Mouse (Mus musculus) kidney, postnatal 36 days (tissue): ENCODE measurements around the gene Ttc28.
A peak's percentile ranks its signal among the peaks of the same experiment; 100 is the strongest.

Experiments used
- DNase-seq, 2 experiments: peaks; one replicate each; pipeline ENCODE4 v3.0.0; 2021 to 2022; ENCODE audit warnings: mixed read lengths in 2 of 2

Ttc28 gene

DNA sequence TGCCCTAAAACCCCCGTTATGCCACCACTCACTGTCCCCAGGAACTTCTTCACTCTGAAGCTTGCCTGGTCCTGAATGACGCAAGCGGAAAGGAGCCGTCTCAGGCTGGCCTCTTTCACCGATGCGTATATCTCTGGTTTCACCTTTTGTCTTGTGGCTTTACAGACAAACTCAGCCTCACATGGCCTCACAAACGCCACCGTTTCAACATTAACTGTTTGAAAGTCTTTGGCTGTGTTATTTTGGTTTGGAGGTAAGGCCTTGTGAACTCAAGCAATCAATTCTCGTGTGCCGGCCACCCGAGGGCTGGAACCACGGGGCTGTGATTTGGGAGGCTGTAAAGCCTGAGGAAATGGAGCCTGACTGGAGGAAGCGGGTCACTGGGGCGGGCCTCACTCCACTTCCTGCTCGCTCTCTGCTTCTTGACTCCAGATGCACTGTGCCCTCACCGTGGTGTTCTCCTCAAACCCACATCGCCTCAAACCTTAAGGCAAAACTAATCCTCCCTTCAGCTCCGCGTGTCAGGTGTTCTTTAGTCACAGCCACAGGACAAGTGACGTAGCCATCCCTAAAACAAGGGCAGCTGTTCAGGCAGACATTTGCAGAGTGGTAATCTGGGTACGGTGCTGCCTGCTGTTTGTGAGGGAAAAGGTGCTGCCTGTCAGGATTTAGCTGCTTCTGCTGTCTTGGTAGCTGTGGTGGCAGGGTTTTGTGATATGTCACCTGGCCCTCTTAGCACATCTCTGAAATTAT lies 298.9 kb downstream of the Ttc28 start:
- DNase-seq: peak; percentile 72 to 77

- DNase-seq: no peak
Observed at GRCm38 (mm10) chr5:111179651-111180050, 300.0 kb downstream of the Ttc28 start.

- DNase-seq: peak in 1 of 2 experiments; percentile 42
Observed at GRCm38 (mm10) chr5:111180091-111181053, 300.8 kb downstream of the Ttc28 start.

DNA sequence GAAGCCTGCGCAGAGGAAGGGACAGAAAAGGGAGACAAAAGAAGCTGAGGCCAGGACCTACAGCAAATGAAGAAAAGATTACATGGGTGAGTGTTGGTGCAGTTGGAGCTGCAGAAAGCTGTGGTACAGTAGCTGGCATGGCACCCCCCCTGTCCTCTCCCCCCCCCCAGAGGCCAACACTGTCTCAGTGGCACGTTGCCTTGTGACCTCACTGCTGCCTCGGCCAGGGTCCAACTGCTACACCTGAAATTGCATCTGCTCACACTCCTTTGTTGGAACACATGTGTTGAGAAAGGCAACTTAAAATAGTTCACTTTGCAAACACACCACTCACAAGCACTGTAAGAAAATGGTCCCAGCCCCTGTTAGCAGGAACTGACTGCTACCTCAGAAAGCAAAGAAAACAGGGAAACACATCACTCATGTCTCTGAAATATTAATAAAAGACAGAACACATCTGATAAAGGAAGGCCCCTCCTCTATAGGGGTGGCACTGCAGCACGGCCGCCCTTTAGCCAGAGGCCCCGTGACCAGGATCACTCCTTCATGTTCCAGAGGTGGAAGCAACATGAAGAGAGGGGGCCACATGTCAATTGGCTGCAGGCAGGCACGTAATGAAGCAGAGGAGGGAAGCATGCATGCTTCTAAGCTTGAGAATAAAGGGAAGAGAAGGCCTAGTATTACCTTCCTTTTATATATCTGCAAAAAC lies 301.8 kb downstream of the Ttc28 start:
- DNase-seq: no peak

- DNase-seq: peak in 1 of 2 experiments; percentile 60
Observed at GRCm38 (mm10) chr5:111186600-111186999, 307.0 kb downstream of the Ttc28 start.

GRCm38 (mm10) chr5:111191972-111192371 lies 312.4 kb downstream of the Ttc28 start:
- DNase-seq: peak in 1 of 2 experiments; percentile 45

GRCm38 (mm10) chr5:111194829-111195228 lies 315.2 kb downstream of the Ttc28 start:
- no peak for DNase-seq

GRCm38 (mm10) chr5:111195488-111196485 lies 316.2 kb downstream of the Ttc28 start:
- no peak for DNase-seq

- no peak for DNase-seq
Observed at GRCm38 (mm10) chr5:111197727-111198126, 318.1 kb downstream of the Ttc28 start.

DNA sequence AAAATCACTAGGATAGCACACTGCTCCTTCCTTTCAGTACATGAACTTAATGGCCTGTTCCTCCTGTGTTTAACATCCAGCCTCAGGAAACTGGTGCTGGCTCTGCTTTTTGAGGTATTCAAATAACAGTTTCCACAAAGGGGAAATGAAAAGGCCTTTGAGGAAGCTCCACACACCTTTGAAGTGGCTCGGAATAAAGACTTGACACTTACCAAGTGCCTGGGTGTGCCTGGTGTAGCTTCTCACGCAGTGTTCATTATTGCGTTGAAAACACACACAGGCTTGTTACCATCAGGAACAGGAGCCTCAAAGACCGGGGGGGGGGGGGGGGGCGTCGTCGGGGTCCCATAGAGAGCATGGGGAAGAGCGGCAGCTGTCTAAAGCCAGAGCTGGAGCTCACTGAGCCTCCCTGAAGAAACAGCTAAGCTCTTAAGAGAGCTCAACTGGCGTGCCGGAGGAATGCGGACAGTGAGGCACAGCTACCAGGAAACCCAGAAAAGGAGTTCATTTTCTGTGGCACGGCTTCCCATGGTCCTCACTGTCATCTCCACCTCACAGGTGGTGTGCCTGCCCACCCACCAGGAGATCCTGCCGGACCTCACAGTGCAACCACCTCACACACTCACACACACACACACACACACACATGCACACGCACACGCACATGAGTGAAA lies 320.7 kb downstream of the Ttc28 start:
- DNase-seq: no peak

DNA sequence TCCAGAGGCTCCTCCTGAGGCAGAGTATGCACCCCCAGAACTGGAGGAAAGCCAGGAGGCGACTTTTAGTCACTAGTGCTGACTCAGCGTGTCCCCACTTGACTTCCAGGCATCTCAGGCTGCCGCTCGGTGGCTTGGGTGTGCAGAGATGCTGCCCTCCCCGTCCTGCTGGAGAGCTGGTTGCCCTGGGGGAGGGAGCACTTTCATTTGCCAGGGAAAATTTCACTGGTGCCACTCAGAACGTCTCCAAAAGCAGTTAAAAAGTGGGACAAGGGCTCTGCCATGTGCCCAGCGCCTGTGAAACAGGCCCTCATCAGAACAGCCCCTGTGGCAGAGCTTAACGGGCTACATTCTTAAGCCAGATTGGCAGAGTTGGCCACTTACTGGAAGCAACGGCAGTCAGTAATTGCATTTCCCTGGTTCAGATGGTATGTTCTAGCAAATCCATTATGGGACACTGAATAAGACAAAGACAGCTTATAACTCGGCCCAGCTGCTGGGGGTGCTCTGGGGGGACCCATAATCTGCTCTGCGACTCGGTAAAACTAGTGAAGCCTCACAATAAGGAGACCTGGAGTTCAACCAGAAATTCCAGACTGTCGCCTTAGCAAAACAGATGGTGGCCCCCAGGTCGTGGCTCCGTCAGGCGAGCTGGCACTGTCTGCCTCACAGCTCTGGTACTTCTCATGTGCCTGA lies 321.5 kb downstream of the Ttc28 start:
- DNase-seq: peak; percentile 64 to 73

- DNase-seq: no peak
Observed at GRCm38 (mm10) chr5:111204221-111204620, 324.6 kb downstream of the Ttc28 start.

GRCm38 (mm10) chr5:111204976-111205586 lies 325.5 kb downstream of the Ttc28 start:
- no peak for DNase-seq

DNA sequence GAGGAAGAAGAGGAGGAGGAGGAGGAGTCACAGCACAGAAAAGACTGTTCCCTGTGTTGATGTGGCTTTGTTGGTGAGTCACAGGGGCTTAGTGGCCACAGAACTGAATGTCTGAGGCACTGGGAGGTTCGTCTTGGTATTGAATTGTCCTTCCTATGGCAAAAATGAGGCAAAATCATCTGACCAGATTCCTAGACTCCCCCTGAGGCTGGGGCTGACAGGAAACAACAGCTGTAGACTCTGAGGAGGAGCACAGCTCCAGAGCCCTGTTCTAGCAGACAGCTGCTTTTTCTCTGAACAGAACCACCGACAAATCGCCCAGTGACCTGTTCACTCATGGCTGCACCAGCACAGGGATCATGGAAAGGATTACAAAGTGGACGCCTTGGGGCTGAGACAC lies 326.2 kb downstream of the Ttc28 start:
- DNase-seq: no peak

DNA sequence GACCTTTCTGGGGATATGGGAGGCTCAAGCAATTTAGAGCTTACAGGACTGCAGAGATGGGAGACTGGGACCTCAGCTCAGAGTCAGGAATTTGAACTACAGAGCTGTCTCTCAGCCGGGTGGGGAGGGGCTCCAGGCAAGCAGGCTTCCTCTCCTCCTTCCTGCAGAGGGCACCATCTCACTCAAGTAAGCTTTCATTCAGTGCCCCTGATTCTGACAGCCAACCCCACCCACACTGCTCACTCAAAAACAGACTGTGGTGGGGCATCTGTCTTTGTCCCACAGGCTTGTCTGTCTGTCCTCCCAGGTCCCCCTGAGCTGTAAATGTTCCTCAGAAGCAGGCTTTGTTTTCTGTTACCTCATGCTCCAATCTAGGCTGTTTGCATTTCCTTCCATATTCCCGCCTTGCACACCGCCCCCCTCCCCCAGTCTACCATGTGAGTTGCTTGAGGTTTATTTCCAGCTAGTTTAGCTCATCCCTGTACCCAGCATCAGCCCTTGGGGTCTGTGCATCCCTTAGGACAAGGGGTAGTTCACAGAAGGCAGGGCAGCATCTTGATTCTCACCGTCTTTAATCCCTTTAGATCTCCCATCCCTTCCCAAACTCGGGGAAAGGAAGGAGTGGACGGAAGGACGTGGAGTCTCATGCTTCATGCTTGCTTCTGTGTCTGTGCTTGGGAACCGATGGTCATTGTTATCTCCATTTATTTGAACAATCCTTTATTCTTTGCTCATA lies 328.5 kb downstream of the Ttc28 start:
- DNase-seq: peak; percentile 65 to 74

DNA sequence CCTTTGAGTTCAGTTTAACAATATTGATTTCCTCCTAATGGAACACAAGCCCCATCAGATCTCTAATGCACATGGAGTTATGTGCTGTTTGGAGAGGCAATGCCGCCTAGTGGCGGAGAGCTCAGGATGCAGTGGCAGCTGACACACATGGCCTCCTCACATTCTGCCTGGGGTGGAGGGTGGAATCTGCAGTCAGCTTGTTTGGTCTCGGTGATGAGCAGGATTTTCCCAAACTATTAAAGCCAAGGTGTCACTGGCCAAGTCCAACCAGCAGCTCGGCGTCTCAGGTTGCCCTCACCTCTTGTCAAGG lies 329.0 kb downstream of the Ttc28 start:
- DNase-seq: peak; percentile 61 to 80

DNA sequence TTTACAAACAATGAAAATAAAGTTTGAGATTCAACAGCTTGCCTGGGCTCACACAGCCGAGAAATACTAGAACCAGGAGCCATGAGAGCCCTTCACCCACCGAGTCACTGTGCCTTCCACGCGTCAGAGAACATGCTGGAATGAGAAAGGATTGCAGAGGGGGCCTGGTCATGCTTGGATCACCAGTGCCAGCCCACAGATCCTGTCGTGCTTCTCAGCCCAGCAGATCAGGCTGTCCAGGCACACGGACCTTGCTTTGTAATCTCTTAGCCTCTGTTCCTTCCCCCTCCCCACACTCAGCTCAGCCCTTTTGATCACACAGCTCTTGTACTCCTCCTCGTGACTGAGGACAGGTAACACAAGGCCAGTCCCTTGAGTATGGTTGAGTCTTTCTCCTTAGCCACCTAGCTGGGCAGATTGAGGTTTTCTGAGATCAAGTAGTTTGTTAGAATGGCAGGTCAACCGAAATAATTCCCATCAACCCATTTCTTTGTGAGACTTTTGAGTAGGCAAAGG lies 334.4 kb downstream of the Ttc28 start:
- DNase-seq: no peak

- DNase-seq: no peak
Observed at GRCm38 (mm10) chr5:111214890-111215289, 335.3 kb downstream of the Ttc28 start.

DNA sequence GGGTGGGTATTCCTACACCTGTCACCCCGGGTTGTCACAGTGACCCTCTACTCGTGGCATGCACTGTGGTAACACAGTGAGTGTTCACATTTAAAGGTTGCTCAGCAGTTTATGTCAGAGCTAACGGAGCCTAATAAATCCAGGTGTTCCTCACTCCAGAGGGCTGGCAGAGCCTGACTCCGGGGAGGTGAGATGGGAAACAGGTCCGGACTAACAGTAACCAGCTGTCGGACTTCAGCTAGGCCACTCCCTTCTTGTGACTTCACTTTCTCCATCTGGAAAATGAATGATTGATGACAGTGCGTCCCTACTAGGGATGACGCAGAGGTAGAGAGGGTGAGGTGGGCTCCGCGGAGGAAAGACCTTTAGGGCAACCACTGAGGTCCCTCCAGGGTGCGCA lies 336.1 kb downstream of the Ttc28 start:
- no peak for DNase-seq
